Mouse (Mus musculus): ENCODE results near the gene Kank2. TPM values are rescaled to one million over a fixed set of nuclear protein-coding genes. Genes with fewer than 3 reads are reported as not detected.

The Kank2 gene
- polyA plus RNA-seq, 1 experiment from 2014 or later = 1.3 TPM

- Histone ChIP-seq H3K9ac (replicated peaks; ENCODE audit: low read depth, low read length) (no peak overlapping the region), H3K27ac (ENCODE audit: low read depth, low read length) (no peak overlapping the region), H3K4me2 (ENCODE audit: low read depth, low read length) (no peak overlapping the region), H3K4me1 (ENCODE audit: control insufficient read depth, insufficient read depth, low read length) (no peaks in the 10 kb centered on the region), H3K4me3 (ENCODE audit: low read depth, low read length) (no peak overlapping the region), H3K27me3 (ENCODE audit: control insufficient read depth, insufficient read depth, low read length) (no peaks in the 10 kb centered on the region), H3K9me3 (ENCODE audit: control insufficient read depth, low read length) (no peaks in the 10 kb centered on the region), H3K36me3 (ENCODE audit: control insufficient read depth, insufficient read depth, low read length) (peaks cover 48% of the 10 kb centered on the region)
- ATAC-seq (ENCODE audit: low read depth) = no peak
- WGBS = 96% methylated on average over 14 of the region's 14 CpGs
These were observed 58.1 kb downstream of the Kank2 start for GRCm38 (mm10) chr9:21740427-21740826.

- H3K9ac ChIP-seq (replicated peaks; ENCODE audit: low read depth, low read length) = no peak overlapping the region
- no peak for ATAC-seq (ENCODE audit: low read depth)
- peaks cover 51% of the 10 kb centered on the region for H3K36me3 ChIP-seq (ENCODE audit: control insufficient read depth, insufficient read depth, low read length)
- no peak overlapping the region for H3K4me2 ChIP-seq (ENCODE audit: low read depth, low read length)
- no peak overlapping the region for H3K4me3 ChIP-seq (ENCODE audit: low read depth, low read length)
- no peaks in the 10 kb centered on the region for H3K4me1 ChIP-seq (ENCODE audit: control insufficient read depth, insufficient read depth, low read length)
- no peaks in the 10 kb centered on the region for H3K9me3 ChIP-seq (ENCODE audit: control insufficient read depth, low read length)
- H3K27ac ChIP-seq (ENCODE audit: low read depth, low read length) = no peak overlapping the region
- H3K27me3 ChIP-seq (ENCODE audit: control insufficient read depth, insufficient read depth, low read length) = no peaks in the 10 kb centered on the region
- 85% methylated on average over 7 of the region's 7 CpGs for WGBS
These were observed 59.8 kb downstream of the Kank2 start for GRCm38 (mm10) chr9:21738776-21739175.

GRCm38 (mm10) chr9:21737188-21737587, 61.4 kb downstream of the Kank2 start:
- peaks cover 57% of the 10 kb centered on the region for H3K36me3 ChIP-seq (ENCODE audit: control insufficient read depth, insufficient read depth, low read length)
- no peaks in the 10 kb centered on the region for H3K4me1 ChIP-seq (ENCODE audit: control insufficient read depth, insufficient read depth, low read length)
- no peak overlapping the region for H3K9ac ChIP-seq (replicated peaks; ENCODE audit: low read depth, low read length)
- 98% methylated on average over 10 of the region's 10 CpGs for WGBS
- no peak overlapping the region for H3K27ac ChIP-seq (ENCODE audit: low read depth, low read length)
- ATAC-seq (ENCODE audit: low read depth) = no peak
- H3K27me3 ChIP-seq (ENCODE audit: control insufficient read depth, insufficient read depth, low read length) = no peaks in the 10 kb centered on the region
- H3K4me2 ChIP-seq (ENCODE audit: low read depth, low read length) = no peak overlapping the region
- H3K4me3 ChIP-seq (ENCODE audit: low read depth, low read length) = no peak overlapping the region
- H3K9me3 ChIP-seq (ENCODE audit: control insufficient read depth, low read length) = no peaks in the 10 kb centered on the region

- Histone ChIP-seq H3K4me3 (ENCODE audit: low read depth, low read length) (no peak overlapping the region), H3K36me3 (ENCODE audit: control insufficient read depth, insufficient read depth, low read length) (peaks cover 54% of the 10 kb centered on the region), H3K4me1 (ENCODE audit: control insufficient read depth, insufficient read depth, low read length) (no peaks in the 10 kb centered on the region), H3K4me2 (ENCODE audit: low read depth, low read length) (no peak overlapping the region), H3K9me3 (ENCODE audit: control insufficient read depth, low read length) (no peaks in the 10 kb centered on the region), H3K9ac (replicated peaks; ENCODE audit: low read depth, low read length) (no peak overlapping the region), H3K27me3 (ENCODE audit: control insufficient read depth, insufficient read depth, low read length) (no peaks in the 10 kb centered on the region), H3K27ac (ENCODE audit: low read depth, low read length) (no peak overlapping the region)
- no peak for ATAC-seq (ENCODE audit: low read depth)
- 69% methylated on average over 3 of the region's 3 CpGs for whole genome bisulfite sequencing
These were observed 62.0 kb downstream of the Kank2 start for GRCm38 (mm10) chr9:21736580-21736979.

- 81% methylated on average over 14 of the region's 14 CpGs for WGBS
- Histone ChIP-seq H3K27me3 (ENCODE audit: control insufficient read depth, insufficient read depth, low read length) (no peaks in the 10 kb centered on the region), H3K36me3 (ENCODE audit: control insufficient read depth, insufficient read depth, low read length) (peaks cover 53% of the 10 kb centered on the region), H3K4me1 (ENCODE audit: control insufficient read depth, insufficient read depth, low read length) (no peaks in the 10 kb centered on the region), H3K4me3 (ENCODE audit: low read depth, low read length) (no peak overlapping the region), H3K9ac (replicated peaks; ENCODE audit: low read depth, low read length) (no peak overlapping the region), H3K27ac (ENCODE audit: low read depth, low read length) (no peak overlapping the region), H3K9me3 (ENCODE audit: control insufficient read depth, low read length) (no peaks in the 10 kb centered on the region), H3K4me2 (ENCODE audit: low read depth, low read length) (no peak overlapping the region)
- ATAC-seq (ENCODE audit: low read depth) = no peak
These were observed 63.4 kb downstream of the Kank2 start for GRCm38 (mm10) chr9:21735126-21735525.

GRCm38 (mm10) chr9:21733989-21734388, 64.6 kb downstream of the Kank2 start:
- no peak for ATAC-seq (ENCODE audit: low read depth)
- peaks cover 48% of the 10 kb centered on the region for H3K36me3 ChIP-seq (ENCODE audit: control insufficient read depth, insufficient read depth, low read length)
- no peak overlapping the region for H3K27ac ChIP-seq (ENCODE audit: low read depth, low read length)
- 97% methylated on average over 7 of the region's 7 CpGs for WGBS
- no peaks in the 10 kb centered on the region for H3K4me1 ChIP-seq (ENCODE audit: control insufficient read depth, insufficient read depth, low read length)
- H3K27me3 ChIP-seq (ENCODE audit: control insufficient read depth, insufficient read depth, low read length) = no peaks in the 10 kb centered on the region
- H3K9me3 ChIP-seq (ENCODE audit: control insufficient read depth, low read length) = no peaks in the 10 kb centered on the region
- no peak overlapping the region for H3K4me3 ChIP-seq (ENCODE audit: low read depth, low read length)
- H3K4me2 ChIP-seq (ENCODE audit: low read depth, low read length) = no peak overlapping the region
- H3K9ac ChIP-seq (replicated peaks; ENCODE audit: low read depth, low read length) = no peak overlapping the region

GRCm38 (mm10) chr9:21733446-21733845, 65.1 kb downstream of the Kank2 start:
- Histone ChIP-seq H3K27ac (ENCODE audit: low read depth, low read length) (no peak overlapping the region), H3K9me3 (ENCODE audit: control insufficient read depth, low read length) (no peaks in the 10 kb centered on the region), H3K4me3 (ENCODE audit: low read depth, low read length) (no peak overlapping the region), H3K4me2 (ENCODE audit: low read depth, low read length) (no peak overlapping the region), H3K36me3 (ENCODE audit: control insufficient read depth, insufficient read depth, low read length) (peaks cover 45% of the 10 kb centered on the region), H3K27me3 (ENCODE audit: control insufficient read depth, insufficient read depth, low read length) (no peaks in the 10 kb centered on the region), H3K9ac (replicated peaks; ENCODE audit: low read depth, low read length) (no peak overlapping the region), H3K4me1 (ENCODE audit: control insufficient read depth, insufficient read depth, low read length) (no peaks in the 10 kb centered on the region)
- no peak for ATAC-seq (ENCODE audit: low read depth)
- 81% methylated on average over 17 of the region's 17 CpGs for WGBS

- H3K36me3 ChIP-seq (ENCODE audit: control insufficient read depth, insufficient read depth, low read length) = peaks cover 34% of the 10 kb centered on the region
- H3K4me1 ChIP-seq (ENCODE audit: control insufficient read depth, insufficient read depth, low read length) = no peaks in the 10 kb centered on the region
- ATAC-seq (ENCODE audit: low read depth) = no peak
- H3K4me2 ChIP-seq (ENCODE audit: low read depth, low read length) = no peak overlapping the region
- no peaks in the 10 kb centered on the region for H3K9me3 ChIP-seq (ENCODE audit: control insufficient read depth, low read length)
- H3K4me3 ChIP-seq (ENCODE audit: low read depth, low read length) = no peak overlapping the region
- WGBS = 95% methylated on average over 9 of the region's 9 CpGs
- no peaks in the 10 kb centered on the region for H3K27me3 ChIP-seq (ENCODE audit: control insufficient read depth, insufficient read depth, low read length)
- no peak overlapping the region for H3K27ac ChIP-seq (ENCODE audit: low read depth, low read length)
- no peak overlapping the region for H3K9ac ChIP-seq (replicated peaks; ENCODE audit: low read depth, low read length)
These were observed 66.3 kb downstream of the Kank2 start for GRCm38 (mm10) chr9:21732288-21732687.

GRCm38 (mm10) chr9:21729264-21729663, 69.3 kb downstream of the Kank2 start:
- WGBS = 88% methylated on average over 7 of the region's 7 CpGs
- Histone ChIP-seq H3K9ac (replicated peaks; ENCODE audit: low read depth, low read length) (no peak overlapping the region), H3K9me3 (ENCODE audit: control insufficient read depth, low read length) (no peaks in the 10 kb centered on the region), H3K4me3 (ENCODE audit: low read depth, low read length) (no peak overlapping the region), H3K27me3 (ENCODE audit: control insufficient read depth, insufficient read depth, low read length) (no peaks in the 10 kb centered on the region), H3K4me2 (ENCODE audit: low read depth, low read length) (no peak overlapping the region), H3K27ac (ENCODE audit: low read depth, low read length) (no peak overlapping the region), H3K4me1 (ENCODE audit: control insufficient read depth, insufficient read depth, low read length) (peaks cover 9% of the 10 kb centered on the region), H3K36me3 (ENCODE audit: control insufficient read depth, insufficient read depth, low read length) (peaks cover 18% of the 10 kb centered on the region)
- no peak for ATAC-seq (ENCODE audit: low read depth)

Measured in neural tube, embryonic 14.5 days (tissue).